Mouse (Mus musculus) lung, adult 2 months (tissue): ENCODE data around the gene Stx18.

Experiments used
- CTCF ChIP-seq: fragments of 200-500 bp; IDR thresholded peaks from 2 replicates; pipeline ENCODE4 v1.5.1; 2011; ENCODE audit warnings: mild to moderate bottlenecking, low read length, control low read depth; ENCODE audit not compliant: insufficient read depth
- POLR2A ChIP-seq: fragments of 200-500 bp; IDR thresholded peaks from 2 replicates; pipeline ENCODE4 v1.6.1; 2011; ENCODE audit warnings: low read depth, mild to moderate bottlenecking, control low read depth, low read length, borderline replicate concordance; ENCODE audit errors: extremely low read depth

GRCm38 (mm10) chr5:38117056-38117455 is 78.5 kb downstream of the Stx18 start:
- no peak for TF ChIP-seq CTCF
- TF ChIP-seq POLR2A, result no peak
